Mouse (Mus musculus): ENCODE measurements at regions not wholly inside any gene's neighbourhood (a gene's known extent, or its start where the extent isn't known, plus 50 kb on each side); places are given as distances from the start of the nearest gene placed in this dataset.

- Histone ChIP-seq H3K27me3 (ENCODE audit: control insufficient read depth, insufficient read depth, low read length) (no peaks in the 10 kb centered on the region), H3K36me3 (replicated peaks; ENCODE audit: control insufficient read depth, insufficient read depth, low read length) (no peaks in the 10 kb centered on the region), H3K4me1 (ENCODE audit: control insufficient read depth, insufficient read depth) (peaks cover 5% of the 10 kb centered on the region; the same call in 1 of the 2 replicates), H3K4me3 (ENCODE audit: low read depth, low read length) (no peak overlapping the region), H3K27ac (ENCODE audit: low read depth) (no peak overlapping the region), H3K9ac (replicated peaks; ENCODE audit: low read depth, low read length) (no peak overlapping the region), H3K4me2 (ENCODE audit: low read depth, low read length) (no peak overlapping the region), H3K9me3 (replicated peaks; ENCODE audit: control insufficient read depth, low read length) (0 out of 2 replicates have a peak, but pooled peaks cover under 1% of the 10 kb centered on the region)
- WGBS, result 80% methylated on average over 6 of the region's 6 CpGs
- DNase-seq (ENCODE audit: low spot score), result no peak
- TF ChIP-seq CTCF (IDR thresholded peaks at IDR 0.05; ENCODE audit: low read depth) (no peak), EP300 (IDR thresholded peaks at IDR 0.05; ENCODE audit: low read depth) (no peak)
- no peak for ATAC-seq (ENCODE audit: insufficient read depth, low read depth)
These were observed 95.1 kb downstream of the Stk35 start for GRCm38 (mm10) chr2:129895369-129895768.

GRCm38 (mm10) chr2:129896696-129897095 is 96.4 kb downstream of the Stk35 start:
- DNase-seq (ENCODE audit: low spot score) (no peak), ATAC-seq (ENCODE audit: insufficient read depth, low read depth) (no peak)
- 43% methylated on average over 4 of the region's 4 CpGs for WGBS
- no peak overlapping the region for H3K4me2 ChIP-seq (ENCODE audit: low read depth, low read length)
- no peak overlapping the region for H3K27ac ChIP-seq (ENCODE audit: low read depth)
- H3K9me3 ChIP-seq (replicated peaks; ENCODE audit: control insufficient read depth, low read length), result no peaks in the 10 kb centered on the region
- H3K36me3 ChIP-seq (replicated peaks; ENCODE audit: control insufficient read depth, insufficient read depth, low read length), result no peaks in the 10 kb centered on the region
- H3K9ac ChIP-seq (replicated peaks; ENCODE audit: low read depth, low read length), result no peak overlapping the region
- no peaks in the 10 kb centered on the region for H3K27me3 ChIP-seq (ENCODE audit: control insufficient read depth, insufficient read depth, low read length)
- TF ChIP-seq CTCF (IDR thresholded peaks at IDR 0.05; ENCODE audit: low read depth) (no peak), EP300 (IDR thresholded peaks at IDR 0.05; ENCODE audit: low read depth) (no peak)
- peaks cover 5% of the 10 kb centered on the region; the same call in 1 of the 2 replicates for H3K4me1 ChIP-seq (ENCODE audit: control insufficient read depth, insufficient read depth)
- no peak overlapping the region for H3K4me3 ChIP-seq (ENCODE audit: low read depth, low read length)

- Histone ChIP-seq H3K36me3 (replicated peaks; ENCODE audit: control insufficient read depth, insufficient read depth, low read length) (no peaks in the 10 kb centered on the region), H3K4me2 (ENCODE audit: low read depth, low read length) (peak overlapping the region; percentile 11; the same call in 1 of the 2 replicates), H3K9ac (replicated peaks; ENCODE audit: low read depth, low read length) (no peak overlapping the region), H3K27ac (ENCODE audit: low read depth) (no peak overlapping the region), H3K4me1 (ENCODE audit: control insufficient read depth, insufficient read depth) (peaks cover 18% of the 10 kb centered on the region), H3K4me3 (ENCODE audit: low read depth, low read length) (no peak overlapping the region), H3K9me3 (replicated peaks; ENCODE audit: control insufficient read depth, low read length) (no peaks in the 10 kb centered on the region), H3K27me3 (ENCODE audit: control insufficient read depth, insufficient read depth, low read length) (peaks cover 8% of the 10 kb centered on the region; the same call in 1 of the 2 replicates)
- peak; percentile 62; the same call in 1 of the 2 replicates for ATAC-seq (ENCODE audit: insufficient read depth, low read depth)
- WGBS, result 3% methylated on average over 4 of the region's 4 CpGs
- TF ChIP-seq EP300 (IDR thresholded peaks at IDR 0.05; ENCODE audit: low read depth) (no peak), CTCF (IDR thresholded peaks at IDR 0.05; ENCODE audit: low read depth) (no peak)
- DNase-seq (ENCODE audit: low spot score), result peak; percentile 15
These were observed 103.2 kb downstream of the Stk35 start for GRCm38 (mm10) chr2:129903383-129904135.

- 38% methylated on average over 7 of the region's 7 CpGs for WGBS
- TF ChIP-seq EP300 (IDR thresholded peaks at IDR 0.05; ENCODE audit: low read depth), result no peak
- peak; percentile 85 for TF ChIP-seq CTCF (IDR thresholded peaks at IDR 0.05; ENCODE audit: low read depth)
These were observed 104.4 kb downstream of the Stk35 start for GRCm38 (mm10) chr2:129904753-129905152.

GRCm38 (mm10) chr2:129908701-129909425 is 103.3 kb upstream of the Tgm3 start:
- 4% methylated on average over 28 of the region's 28 CpGs for WGBS
- ATAC-seq (ENCODE audit: insufficient read depth, low read depth) (no peak), DNase-seq (ENCODE audit: low spot score) (no peak)
- no peak for TF ChIP-seq CTCF (IDR thresholded peaks at IDR 0.05; ENCODE audit: low read depth)
- TF ChIP-seq EP300 (IDR thresholded peaks at IDR 0.05; ENCODE audit: low read depth), result no peak
- peak overlapping the region; percentile 44 for H3K4me2 ChIP-seq (ENCODE audit: low read depth, low read length)
- no peaks in the 10 kb centered on the region for H3K36me3 ChIP-seq (replicated peaks; ENCODE audit: control insufficient read depth, insufficient read depth, low read length)
- no peak overlapping the region for H3K27ac ChIP-seq (ENCODE audit: low read depth)
- no peak overlapping the region for H3K9ac ChIP-seq (replicated peaks; ENCODE audit: low read depth, low read length)
- H3K9me3 ChIP-seq (replicated peaks; ENCODE audit: control insufficient read depth, low read length), result no peaks in the 10 kb centered on the region
- H3K4me3 ChIP-seq (ENCODE audit: low read depth, low read length), result peak overlapping the region; percentile 12
- H3K4me1 ChIP-seq (ENCODE audit: control insufficient read depth, insufficient read depth), result peaks cover 3% of the 10 kb centered on the region; the same call in 1 of the 2 replicates
- H3K27me3 ChIP-seq (ENCODE audit: control insufficient read depth, insufficient read depth, low read length), result peaks cover 14% of the 10 kb centered on the region; the same call in 1 of the 2 replicates

More at GRCm38 (mm10) chr2:129904753-129905152, 104.4 kb downstream of the Stk35 start:
- ATAC-seq (ENCODE audit: insufficient read depth, low read depth) (no peak), DNase-seq (ENCODE audit: low spot score) (peak; percentile 61)
- no peak overlapping the region for H3K4me2 ChIP-seq (ENCODE audit: low read depth, low read length)
- H3K27me3 ChIP-seq (ENCODE audit: control insufficient read depth, insufficient read depth, low read length), result peaks cover 14% of the 10 kb centered on the region; the same call in 1 of the 2 replicates
- H3K4me1 ChIP-seq (ENCODE audit: control insufficient read depth, insufficient read depth), result peaks cover 18% of the 10 kb centered on the region
- H3K4me3 ChIP-seq (ENCODE audit: low read depth, low read length), result no peak overlapping the region
- H3K36me3 ChIP-seq (replicated peaks; ENCODE audit: control insufficient read depth, insufficient read depth, low read length), result no peaks in the 10 kb centered on the region
- H3K9ac ChIP-seq (replicated peaks; ENCODE audit: low read depth, low read length), result no peak overlapping the region
- H3K27ac ChIP-seq (ENCODE audit: low read depth), result no peak overlapping the region
- no peaks in the 10 kb centered on the region for H3K9me3 ChIP-seq (replicated peaks; ENCODE audit: control insufficient read depth, low read length)

Measured in heart, postnatal 0 days (tissue).